Mouse (Mus musculus): ENCODE measurements around the gene Tnfrsf14.

Tnfrsf14 gene

DNA sequence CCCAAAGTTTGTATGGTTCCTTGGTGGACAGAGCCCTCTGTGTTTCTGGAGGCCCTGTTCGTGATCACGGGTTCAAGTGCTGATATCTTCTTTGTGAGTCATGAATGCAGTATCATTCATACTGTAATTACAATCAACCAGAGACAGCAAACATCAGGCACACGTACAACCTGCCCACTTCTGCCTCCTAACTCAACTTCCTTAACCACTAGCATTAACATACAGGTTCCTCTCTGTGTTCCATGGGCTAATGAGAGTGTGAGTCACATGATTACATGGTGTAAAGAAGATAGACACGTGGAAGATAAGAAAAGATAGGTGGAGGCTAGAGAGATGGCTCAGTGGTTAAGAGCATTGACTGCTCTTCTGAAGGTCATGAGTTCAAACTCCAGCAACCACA lies 11.7 kb downstream of the Tnfrsf14 start:
- DNase-seq (ENCODE audit: low spot score in 2 of 2): no peak

DNA sequence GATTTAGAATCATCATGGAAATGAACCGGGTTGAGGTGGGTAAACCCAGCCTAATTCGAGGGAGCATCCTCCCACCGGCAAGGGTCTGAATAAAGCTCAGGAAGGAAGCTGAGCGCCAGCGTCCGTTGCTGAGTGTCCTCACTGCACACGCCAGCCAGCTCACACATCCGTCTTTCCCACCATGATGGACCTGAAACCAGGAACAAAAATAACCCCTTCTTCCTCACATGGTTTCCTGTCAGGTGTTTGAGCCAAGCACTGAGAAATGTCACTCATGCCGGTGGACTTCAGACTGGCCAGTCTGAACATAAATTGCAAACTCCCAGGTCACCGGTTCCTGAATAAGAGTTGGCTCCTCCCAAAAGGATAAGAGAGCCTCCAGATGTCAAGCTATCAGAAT lies 13.1 kb downstream of the Tnfrsf14 start:
- DNase-seq (ENCODE audit: low spot score in 2 of 2): no peak

DNA sequence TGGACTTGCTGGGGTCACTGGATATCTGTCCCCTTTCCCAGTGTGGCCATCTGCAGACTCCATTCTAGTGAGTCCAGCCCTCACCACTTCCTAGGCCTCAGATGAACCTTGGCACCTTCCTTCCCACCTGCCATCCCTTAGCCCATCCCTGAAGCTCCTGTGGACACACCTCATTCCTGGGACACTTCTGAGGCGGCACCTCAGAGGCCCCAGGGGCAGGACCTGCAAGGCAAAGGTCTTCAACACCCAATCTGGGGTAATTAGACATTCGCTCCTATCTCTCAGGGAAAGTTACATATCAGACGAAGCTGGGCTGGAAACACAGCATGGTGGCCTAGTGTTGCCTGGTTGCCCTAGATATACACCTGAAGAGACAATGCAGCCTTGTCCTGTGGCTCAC lies 13.7 kb downstream of the Tnfrsf14 start:
- DNase-seq (ENCODE audit: low spot score in 2 of 2): no peak

DNA sequence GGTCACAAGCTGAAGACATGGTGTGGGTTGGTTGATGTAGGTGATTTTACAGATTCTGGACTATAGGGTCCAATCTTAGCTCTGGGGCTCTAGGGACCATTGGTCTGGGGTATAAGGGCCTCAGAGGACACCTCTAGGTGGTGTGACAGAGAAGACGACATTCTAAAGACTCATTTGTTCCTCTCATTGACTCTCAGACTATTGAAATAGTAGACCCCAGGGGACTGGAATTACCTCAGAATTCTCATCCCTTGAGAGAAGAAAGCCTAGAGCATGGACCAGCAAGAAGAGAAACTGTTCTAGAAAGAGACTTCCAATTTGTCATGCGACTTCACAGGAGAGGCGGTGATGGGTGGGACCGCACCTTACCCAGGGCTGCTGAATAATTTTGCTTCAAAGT lies 14.1 kb downstream of the Tnfrsf14 start:
- no peak for DNase-seq (ENCODE audit: low spot score in 2 of 2)

DNA sequence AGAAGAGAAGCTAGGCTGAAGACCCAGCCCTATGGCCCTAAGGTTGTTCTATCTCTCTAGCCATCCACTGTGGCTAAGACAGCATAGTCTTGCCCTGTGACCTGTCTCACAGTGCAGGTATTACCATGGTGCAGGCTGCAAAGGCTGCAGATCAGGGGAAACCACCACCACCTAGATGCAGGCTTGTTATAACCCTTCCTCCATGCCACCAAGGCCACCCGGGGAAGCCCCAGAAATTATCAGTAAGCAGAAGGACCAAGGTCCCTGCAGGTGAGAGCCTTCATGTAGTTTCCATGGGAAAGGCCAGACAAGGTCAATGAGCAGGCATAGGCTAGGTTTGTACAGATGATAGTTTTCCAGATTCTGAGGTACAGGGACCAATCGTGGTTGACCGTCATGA lies 14.5 kb downstream of the Tnfrsf14 start:
- DNase-seq (ENCODE audit: low spot score in 2 of 2): no peak

DNA sequence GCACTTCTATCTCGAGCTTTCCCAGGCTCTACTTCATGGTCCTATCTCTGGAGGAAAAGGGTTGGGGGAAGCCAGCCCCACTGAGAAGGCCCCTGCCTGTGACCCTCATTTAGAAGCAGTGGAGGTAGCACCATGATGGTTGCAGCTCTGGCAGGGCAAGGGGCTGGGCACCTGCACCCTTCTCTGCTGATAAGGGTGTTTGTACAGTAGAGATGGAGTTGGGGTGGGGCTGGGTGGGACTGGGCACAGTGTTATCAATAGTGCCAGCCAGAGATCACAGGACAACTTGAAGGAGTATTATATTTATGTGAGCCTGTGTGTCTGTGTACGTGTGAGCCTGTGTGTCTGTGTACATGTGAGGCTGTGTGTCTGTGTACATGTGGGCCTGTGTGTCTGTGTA lies 16.7 kb downstream of the Tnfrsf14 start:
- no peak for DNase-seq (ENCODE audit: low spot score in 2 of 2)

DNA sequence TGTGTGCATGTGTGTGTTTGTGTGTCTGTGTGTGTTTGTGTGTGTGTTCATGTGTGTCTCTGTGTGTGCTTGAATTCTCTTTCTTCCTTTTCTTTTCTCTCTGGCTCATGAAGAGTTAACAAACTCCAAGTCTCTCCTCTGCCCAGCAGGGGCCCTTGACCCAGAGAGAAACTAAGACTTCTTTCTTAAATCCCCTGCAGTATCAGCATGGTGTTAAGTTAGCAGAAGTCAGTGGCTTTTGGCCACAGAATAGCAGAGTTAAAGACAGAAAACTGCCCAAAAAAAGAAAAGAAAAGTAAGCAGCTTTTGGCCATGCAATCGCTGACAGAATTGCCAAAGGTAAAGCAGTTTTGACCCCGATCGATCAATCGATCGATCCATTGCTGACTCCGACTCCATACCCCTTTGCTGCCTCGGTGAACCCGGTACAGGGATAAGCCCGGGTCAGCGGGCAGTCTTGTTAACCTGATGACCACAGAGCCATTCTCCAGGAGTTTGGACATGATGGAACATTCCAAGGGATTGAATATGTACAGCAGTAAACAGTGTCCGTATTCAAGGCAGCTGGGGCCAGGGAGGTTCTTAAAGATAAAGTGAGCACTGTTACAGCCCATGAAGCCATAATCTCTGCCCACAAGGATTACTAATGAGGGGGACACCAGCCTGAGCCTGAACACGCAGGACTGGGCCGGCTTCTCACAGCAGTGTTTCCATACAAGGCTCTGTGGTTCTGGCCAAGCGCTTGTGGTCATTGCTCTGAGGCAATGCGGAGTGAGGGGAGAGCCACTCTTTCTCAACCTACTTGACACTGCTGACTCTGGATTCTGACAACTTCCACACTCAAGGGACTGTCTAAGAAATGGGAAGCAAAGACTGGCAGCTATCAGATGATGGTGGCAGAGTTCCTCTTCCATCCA lies 17.5 kb downstream of the Tnfrsf14 start:
- DNase-seq (ENCODE audit: low spot score in 2 of 2): no peak

DNA sequence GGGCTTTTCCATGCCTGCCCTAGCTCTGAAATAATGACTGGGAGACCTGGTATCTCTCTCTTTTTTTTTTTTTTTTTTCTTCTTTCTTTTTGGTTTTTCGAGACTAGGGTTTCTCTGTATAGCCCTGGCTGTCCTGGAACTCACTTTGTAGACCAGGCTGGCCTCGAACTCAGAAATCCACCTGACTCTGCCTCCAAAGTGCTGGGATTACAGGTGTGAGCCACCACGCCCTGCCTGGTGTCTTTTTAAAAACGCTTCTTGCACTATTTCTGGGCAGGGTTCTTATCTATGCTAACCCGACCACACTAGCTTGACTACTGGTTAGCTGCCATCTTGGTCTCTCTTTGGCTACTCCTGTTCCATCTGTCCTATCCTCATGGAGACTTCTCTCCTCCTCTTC lies 19.9 kb downstream of the Tnfrsf14 start:
- no peak for DNase-seq (ENCODE audit: low spot score in 2 of 2)

DNA sequence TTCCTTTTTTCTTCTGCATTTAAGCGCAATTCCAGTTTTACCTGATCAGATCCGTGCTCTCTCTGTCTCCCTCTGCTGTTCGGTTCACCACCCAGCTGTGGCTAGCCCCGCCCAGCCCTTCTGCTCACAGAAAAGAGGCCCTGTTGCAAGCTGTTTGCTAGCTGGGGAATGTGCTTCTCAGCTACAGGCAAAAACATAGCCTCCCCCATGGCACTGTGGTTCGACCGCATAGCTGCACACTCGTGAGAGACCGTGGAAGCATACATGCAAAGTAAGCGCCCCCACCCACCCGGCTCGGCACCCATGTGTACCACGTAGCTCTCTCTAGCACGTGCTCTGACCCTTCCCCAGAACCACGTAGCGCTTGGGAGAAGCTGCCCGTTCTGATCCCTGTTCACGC lies 20.5 kb downstream of the Tnfrsf14 start:
- peak; percentile 35 to 58 for DNase-seq (ENCODE audit: low spot score in 2 of 2)

DNA sequence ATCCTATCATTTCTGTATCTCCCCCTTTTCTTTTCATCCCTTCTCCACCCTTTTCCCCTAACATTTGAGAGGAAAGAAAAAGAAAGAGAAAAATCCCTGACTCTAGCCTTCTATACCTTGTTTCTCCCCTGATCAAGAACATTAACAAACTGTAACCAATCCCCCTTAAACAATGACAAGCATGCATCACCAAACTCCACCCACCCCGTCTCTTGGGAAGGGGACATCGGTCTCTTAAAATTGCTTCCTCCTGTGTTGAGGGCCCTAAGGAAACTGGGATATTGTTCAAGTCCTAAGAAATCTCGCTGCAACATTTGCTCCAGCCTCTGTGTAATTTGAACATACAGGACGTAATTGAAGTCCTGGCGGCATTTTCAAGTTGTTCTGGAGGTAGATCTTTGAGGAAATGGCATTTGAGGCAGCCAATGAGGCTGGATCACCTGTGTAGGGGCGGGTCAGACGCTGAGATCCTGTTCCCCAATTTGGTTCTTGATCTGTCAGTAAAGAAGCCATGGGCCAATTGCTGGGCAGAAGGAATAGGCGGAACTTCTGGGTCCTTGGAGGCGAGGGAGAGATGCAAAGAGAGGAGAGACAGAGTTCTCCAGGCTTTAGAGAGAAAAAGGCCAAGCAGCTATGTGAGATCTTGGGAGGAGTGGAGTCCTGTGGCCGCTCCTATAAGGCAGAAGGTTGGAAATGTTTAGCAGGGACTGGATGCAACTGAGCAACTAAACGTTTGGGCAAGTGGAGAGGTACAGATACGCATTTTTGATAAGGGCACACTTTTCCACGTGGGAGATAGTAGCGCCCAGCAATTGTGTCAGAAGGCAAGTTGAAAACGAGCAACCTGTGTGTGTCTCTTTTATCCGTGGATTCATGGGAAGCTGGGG lies 23.9 kb downstream of the Tnfrsf14 start:
- peak; percentile 77 to 79 for DNase-seq (ENCODE audit: low spot score in 2 of 2)

DNA sequence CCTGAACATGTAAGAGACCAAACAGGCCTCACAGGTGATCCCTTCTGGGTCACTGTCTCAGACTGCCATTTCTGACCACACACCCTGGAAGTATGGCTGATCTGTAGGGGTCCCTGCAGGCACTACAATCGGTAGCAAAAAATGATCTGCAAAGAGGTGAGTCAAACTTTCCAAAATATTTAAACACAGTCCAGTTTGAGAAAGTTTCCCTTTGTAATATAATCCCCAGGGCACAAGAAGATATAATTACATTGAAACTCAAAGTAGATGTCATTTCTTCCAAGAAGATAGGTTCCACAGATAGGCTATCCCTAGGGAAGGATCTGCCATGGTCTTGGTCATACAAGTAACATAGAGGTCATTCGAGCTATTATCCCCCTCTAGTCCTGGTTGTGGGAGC lies 26.0 kb downstream of the Tnfrsf14 start:
- no peak for DNase-seq (ENCODE audit: low spot score in 2 of 2)

DNA sequence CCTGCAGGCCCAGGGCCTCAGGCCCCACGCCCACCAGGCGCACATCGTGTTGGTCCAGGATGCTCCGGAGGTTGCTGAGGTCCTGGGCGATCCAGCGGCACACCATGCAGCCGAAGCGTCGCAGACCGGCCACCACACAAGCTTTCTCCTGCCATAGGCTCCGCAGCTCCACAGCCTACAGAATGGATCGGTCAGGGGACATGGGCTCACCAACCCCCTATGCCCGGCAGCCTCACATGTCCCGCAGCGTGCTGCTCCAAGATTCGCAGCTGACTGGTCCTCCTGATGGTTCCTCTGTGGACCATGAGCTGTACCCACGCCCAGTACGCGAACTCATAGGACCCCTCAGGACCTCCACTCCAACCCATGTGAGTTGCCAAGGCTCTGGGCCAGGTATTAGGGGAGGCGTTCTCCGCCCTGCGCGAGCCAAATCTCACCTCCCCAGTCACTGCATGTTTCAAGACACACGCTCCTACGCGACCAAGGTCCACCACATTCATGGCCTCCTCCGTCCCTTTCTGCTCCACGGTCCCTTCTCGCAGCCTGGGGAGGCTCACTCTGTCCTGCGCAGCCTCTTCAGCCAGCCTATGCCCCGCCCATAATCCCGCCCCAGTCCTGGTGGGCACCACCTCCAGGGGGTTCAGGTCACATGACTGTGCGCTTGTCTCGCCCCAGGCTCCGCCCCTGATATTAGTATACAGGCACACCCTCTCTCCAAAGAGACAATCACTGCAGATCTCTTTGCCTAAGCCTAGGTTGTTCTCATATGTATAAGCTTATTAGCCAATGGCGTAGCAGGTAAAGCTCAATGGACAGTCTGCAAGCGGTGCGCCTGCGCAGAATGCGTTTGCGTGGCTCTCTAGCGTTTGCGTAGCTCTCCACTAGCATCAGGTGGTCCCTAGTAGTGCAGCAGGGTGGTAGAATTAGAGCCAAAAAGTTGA lies 29.6 kb downstream of the Tnfrsf14 start, which contains the start of gene Fam213b:
Fam213b (minus strand) TSS at position 630 of the 941 bp plus-strand sequence.
- peak; percentile 74 for DNase-seq (ENCODE audit: low spot score in 2 of 2)

DNA sequence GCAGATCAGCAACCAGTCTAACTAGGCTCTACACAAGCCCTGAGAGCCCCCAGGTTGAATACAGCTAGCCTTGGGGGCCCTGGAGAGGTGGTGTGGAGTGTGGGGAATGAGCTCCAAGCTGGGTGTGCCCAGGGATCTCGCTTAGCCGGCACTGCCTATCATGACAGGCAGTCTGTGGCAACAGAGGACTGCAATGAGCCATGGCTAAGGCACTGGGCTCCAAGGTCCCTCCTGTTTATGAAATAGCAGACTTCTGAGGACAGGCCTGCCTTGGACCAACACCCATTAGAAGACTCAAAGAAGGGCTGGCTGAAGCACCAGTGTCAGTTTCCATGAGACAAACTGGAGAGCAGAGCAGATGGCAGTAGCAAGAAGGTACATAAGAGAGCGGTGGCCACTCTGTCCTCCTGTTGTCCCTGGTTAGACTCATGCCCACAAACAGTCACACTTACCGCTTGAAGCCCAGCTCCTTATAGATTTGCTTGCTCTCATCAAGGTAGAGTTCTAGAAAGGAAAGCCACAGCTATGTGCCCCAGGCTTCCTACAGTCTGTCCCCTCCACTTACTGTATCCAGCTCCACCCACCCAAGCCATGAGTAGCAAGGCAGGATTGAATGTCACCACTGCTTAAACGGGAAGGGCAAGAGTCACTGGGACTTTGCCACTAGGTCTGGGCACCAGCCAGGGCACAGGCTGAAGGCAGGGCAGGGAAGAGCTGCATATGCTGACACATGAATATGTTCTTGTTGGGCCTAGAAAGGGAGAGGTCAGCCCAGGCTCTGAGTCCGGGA lies 30.5 kb downstream of the Tnfrsf14 start:
- DNase-seq (ENCODE audit: low spot score in 2 of 2): no peak

DNA sequence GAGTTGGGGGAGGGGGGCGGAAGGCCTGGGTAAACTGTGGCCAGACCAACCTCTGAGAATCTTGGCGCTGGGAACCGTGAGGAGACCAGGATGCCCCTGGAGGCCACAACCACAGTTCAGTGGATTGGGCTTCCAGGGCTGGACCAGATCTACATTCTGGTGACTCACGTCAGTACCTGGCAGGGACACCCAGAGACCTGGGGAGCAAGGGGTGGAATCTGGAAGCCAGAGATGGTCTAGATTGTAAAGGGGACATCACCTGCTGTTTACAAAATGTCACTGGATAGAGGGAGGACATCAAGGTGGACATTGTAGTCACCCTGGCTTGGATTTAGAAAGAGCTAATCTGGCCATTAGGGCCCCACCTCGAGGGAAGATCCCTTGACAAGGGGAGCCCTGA lies 32.8 kb downstream of the Tnfrsf14 start:
- DNase-seq (ENCODE audit: low spot score in 2 of 2): no peak

DNA sequence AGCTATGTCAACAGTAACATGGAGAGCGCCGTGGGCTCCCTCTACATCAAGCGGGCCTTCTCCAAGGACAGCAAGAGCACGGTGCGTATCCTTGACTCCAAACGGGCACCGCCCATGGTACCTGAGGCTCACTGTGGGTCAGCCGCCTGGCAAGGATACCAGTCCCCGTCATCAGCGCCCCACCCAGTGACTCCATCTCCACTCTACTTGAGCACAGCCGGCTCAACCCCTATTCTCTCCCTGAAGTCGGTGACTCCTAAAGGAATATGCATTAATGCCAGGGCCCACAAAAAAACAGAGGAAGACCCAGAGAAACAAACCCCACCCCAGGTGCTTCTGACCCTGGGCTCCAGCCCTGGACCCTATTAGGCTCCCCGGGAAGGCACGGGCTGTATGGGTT lies 37.5 kb downstream of the Tnfrsf14 start:
- no peak for DNase-seq (ENCODE audit: low spot score in 2 of 2)

DNA sequence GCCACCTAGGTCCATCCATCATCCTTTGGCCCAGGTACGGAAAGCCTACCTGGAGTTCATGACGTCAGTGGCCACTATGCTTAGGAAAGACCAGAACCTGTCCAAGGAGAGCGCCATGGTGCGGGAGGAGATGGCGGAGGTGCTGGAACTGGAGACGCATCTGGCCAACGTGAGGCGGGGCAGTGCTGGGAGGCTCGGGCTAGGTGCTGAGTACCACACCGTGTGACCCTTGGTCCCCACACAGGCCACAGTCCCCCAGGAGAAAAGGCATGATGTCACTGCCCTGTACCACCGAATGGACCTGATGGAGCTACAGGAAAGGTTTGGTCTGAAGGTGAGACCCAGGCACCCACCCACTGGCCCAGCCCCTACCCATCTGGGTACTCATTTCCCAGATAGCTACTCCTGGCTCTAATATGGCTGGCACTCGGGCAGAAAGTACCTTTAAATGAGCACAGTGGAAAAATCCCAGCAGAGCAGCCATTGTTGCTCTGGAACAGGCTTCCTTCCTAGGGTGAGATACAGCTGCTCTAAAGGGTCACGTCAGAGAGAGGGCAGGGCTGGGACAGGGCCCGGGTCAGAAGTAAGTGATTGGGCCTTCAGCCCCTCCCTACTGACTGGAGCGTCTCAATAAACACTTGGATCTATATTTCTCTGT lies 40.6 kb downstream of the Tnfrsf14 start:
- no peak for DNase-seq (ENCODE audit: low spot score in 2 of 2)

DNA sequence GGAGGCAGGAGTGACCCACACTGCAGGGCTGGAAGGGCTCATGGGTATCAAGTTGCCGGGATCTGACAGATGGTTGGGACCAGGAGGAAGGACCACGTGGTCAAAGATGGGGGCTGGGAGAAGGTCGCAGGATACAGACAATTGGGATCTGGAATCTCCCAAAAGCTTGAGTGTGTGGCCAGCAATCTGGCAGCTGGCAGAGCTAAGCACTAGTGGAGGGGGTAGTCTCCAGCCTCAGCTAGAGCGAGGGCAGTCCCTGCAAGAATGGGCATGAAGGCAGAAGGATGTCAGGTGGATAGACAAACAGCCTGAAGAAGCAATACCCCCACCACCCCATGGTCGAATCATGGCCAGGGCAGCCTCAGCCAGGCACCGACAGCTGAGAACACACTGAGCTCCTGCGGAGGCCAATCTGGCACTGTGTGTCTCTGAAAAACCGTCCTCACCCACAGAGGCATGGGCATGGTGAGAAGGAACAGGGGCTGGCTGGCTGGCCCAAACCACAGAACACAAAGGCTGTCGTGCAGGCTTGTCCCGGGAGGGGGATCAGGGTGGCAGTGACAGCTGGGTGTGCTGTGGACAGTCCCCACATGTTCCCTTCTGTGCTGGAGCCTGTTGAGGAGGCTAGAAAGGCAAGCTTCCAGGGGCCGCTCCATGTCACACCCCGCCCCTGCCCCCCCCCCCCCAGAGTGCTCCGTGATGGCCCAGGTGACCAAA lies 41.3 kb downstream of the Tnfrsf14 start:
- no peak for DNase-seq (ENCODE audit: low spot score in 2 of 2)

DNA sequence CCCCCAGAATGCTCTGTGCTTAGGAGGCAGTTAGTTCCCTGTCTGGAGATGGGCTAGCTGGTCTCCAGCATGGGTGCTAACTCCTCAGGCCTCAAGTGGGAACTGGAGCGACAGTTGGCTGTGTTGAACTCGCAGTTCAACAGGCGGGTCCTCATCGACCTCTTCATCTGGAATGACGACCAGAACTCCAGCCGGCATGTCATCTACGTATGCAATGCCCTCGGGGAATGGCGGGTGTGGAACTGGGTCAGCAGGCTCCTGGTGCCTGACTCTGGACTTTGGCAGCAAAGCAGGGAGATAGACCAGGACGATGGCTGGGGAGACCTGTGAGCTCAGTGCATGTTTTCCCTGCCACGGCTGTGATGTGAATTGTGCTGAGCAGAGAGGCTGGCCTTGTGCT lies 42.9 kb downstream of the Tnfrsf14 start:
- DNase-seq (ENCODE audit: low spot score in 2 of 2): no peak

DNA sequence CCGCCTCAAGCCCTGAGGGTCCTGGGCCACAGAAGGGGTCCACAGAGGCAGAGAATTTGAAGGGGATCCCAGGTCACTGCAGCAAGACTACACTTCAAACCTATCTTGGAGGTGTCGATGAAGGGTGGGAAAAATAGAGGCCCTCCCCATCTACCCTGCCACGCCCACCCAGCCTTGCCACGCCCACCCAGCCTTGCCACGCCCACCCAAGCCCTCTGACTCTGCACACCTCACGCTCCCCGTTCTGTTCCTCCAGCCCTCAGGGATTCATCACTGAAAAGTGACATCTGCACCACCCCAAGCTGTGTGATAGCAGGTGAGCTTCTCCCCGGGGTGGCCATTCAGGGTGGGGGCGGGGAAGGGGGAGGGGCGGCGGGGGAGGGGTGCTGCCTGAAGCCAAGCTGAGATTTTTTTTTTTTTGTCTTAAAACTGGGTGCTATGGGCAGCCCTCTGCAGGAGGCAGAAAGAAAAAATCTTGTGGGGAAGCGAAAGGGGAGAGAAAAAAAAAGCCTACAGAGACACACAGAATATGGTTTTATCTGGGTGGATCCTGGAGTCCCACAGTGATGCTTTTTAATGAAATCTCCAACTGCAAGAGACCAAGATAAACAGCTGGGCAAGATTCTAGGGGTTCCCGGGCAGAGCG lies 46.2 kb downstream of the Tnfrsf14 start:
- no peak for DNase-seq (ENCODE audit: low spot score in 2 of 2)
